Mouse (Mus musculus): ENCODE measurements at regions not wholly inside any gene's neighbourhood (a gene's known extent, or its start where the extent isn't known, plus 50 kb on each side); places are given as distances from the start of the nearest gene placed in this dataset.
"Not testable (repeated sequence)": the region's sequence is repeated elsewhere in the genome, so short reads cannot be mapped to it uniquely, and the experiment has no call there.

DNA sequence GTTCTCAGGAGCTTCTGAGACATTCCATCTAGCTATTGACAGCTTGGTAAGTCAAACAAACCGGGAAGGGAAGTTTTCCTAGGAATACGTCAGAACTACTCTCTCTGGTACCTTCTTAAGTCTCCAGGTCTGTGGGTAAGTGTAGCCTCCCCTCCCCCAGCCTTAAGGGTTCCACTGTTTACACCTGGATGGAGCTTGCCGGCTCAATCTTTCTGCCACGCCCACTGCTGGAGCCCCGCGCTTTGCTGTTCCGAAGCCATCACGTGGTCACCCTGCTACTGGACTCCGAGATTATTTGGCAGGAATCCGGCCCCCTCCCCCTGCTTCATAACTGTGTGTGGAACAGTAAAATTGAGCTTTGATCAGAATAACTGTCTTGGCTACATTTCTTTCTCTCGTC lies 87.6 kb upstream of the Dlg1 start:
- TF ChIP-seq GATA1, TAL1 (IDR thresholded peaks at IDR 0.05; ENCODE audit: low read length): not testable (repeated sequence)

Data from erythroblast, embryonic 14.5 days (primary cell).